Mouse (Mus musculus): ENCODE data around the gene Olfr1474.
"Not testable (repeated sequence)": the region's sequence is repeated elsewhere in the genome, so short reads cannot be mapped to it uniquely, and the experiment has no call there.

Olfr1474 gene

DNA sequence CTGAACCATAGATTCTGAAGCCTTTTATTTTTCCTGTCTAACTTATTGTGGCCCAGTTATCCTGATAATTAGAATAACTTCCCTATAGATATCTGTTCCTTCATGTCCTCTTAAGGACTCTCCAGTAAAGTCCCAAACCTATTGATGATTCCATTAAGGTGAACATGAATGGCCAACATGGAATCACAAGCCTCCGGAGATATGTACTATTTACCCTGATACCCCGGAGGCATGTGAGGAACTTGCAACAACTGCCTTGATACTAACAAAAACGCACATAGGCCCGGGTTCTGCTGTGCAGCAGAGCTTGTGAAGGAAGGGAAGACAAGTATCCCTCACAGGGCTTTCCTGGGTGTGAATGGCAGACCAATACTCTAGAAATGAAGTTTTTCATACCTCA lies at the start of gene Olfr1474:
Gene Olfr1474, plus strand, starts transcription at position 301 of the 400 bp plus-strand sequence.
- not testable (repeated sequence) for DNase-seq (ENCODE audit: low read depth, low spot score)

DNA sequence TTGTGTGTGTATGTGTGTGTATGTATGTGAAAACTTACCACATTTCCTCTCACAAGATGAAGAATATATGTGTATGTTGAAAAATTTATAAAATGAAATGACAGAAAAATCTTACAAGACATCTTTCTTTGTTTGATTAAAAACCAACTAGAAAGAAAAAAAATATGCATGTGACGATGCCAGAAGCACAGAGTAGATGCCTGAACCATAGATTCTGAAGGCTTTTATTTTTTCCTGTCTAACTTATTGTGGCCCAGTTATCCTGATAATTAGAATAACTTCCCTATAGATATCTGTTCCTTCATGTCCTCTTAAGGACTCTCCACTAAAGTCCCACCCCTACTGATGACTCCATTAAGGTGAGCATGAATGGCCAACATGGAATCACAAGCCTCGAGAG lies 26.3 kb upstream of the Olfr1474 start, which contains the start of gene Olfr1471:
Gene Olfr1471, plus strand, starts transcription at position 301 of the 400 bp plus-strand sequence.
- DNase-seq (ENCODE audit: low read depth, low spot score): not testable (repeated sequence)

DNA sequence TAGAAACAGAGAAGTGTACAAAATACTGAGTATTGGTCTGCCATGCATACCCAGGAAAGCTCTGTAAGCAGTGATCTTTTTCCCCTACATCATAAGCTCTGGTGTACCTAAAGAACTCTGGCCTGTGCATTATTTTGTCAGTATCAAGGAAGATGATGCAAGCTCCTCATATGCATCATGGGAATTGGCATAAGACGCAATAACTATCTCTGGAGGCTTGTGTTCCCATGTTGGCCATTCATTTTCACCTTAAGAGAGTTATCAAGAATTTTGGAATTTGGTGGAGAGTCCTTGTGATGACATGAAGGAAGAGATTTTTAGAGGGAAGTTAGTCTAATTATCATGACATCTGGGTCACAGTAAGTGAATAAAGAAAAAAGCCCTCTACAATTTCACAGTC lies 13.4 kb upstream of the Olfr1474 start, which contains the start of gene Olfr1472:
Gene Olfr1472, minus strand, starts transcription at position 101 of the 400 bp plus-strand sequence.
- DNase-seq (ENCODE audit: low read depth, low spot score): no peak

DNA sequence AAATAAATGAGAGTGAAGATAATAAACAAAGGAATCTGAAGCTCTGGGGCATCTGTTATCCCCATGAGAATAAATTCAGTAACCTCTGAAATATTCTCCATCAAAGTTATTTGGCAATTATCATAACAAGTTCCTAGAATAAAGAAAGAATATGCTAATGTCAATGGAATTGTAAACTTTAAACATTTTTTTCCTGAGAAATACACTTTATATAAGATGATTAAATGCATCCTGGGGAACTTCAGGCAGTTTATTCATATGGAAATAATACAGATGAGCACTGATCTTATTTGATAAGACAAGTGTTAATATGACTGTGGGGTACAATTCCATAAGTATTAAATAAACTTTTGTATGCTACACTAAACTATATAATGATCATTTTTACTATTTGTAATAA lies 10.7 kb downstream of the Olfr1474 start, which contains the start of gene Olfr1475:
Gene Olfr1475, minus strand, starts transcription at position 101 of the 400 bp plus-strand sequence.
- DNase-seq (ENCODE audit: low read depth, low spot score): no peak

DNA sequence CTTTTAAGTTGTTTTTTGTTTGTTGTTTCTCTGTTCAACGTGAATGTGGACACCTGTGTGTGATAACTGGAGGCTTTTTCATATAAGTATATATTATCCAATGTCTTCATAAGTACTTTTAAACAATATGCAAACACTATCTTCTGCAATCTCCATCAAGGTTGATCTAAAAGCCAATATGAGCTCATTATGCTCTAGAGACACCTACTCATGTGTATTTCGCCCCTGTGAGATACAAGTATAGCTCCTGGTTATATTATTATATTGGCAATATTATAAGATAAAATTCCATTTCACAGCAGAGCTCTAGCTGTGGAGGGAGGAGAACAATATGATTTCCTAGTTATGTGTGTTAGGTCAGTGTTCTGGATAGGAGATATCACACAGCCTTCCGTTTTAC lies 30.9 kb downstream of the Olfr1474 start, which contains the start of gene Olfr1477:
Gene Olfr1477, plus strand, starts transcription at position 301 of the 400 bp plus-strand sequence.
- no peak for DNase-seq (ENCODE audit: low read depth, low spot score)
